Mouse (Mus musculus) liver, embryonic 14.5 days (tissue): ENCODE measurements at regions not wholly inside any gene's neighbourhood (a gene's known extent, or its start where the extent isn't known, plus 50 kb on each side); places are given as distances from the start of the nearest gene placed in this dataset.

Source experiments
- CTCF ChIP-seq: IDR thresholded peaks from 2 replicates; pipeline ENCODE4 v1.5.1; 2016; ENCODE audit warnings: antibody characterized with exemption, low read depth, control low read depth
- EP300 ChIP-seq: IDR thresholded peaks from 2 replicates; pipeline ENCODE4 v1.6.1; 2016; ENCODE audit warnings: antibody characterized with exemption, low read depth

GRCm38 (mm10) chr2:115519974-115520373 lies 61.5 kb upstream of the BC052040 start:
- TF ChIP-seq EP300 (no peak), CTCF (no peak)
